28 mouse cellular contexts compared by ENCODE assay signal in the genomic region with DNA sequence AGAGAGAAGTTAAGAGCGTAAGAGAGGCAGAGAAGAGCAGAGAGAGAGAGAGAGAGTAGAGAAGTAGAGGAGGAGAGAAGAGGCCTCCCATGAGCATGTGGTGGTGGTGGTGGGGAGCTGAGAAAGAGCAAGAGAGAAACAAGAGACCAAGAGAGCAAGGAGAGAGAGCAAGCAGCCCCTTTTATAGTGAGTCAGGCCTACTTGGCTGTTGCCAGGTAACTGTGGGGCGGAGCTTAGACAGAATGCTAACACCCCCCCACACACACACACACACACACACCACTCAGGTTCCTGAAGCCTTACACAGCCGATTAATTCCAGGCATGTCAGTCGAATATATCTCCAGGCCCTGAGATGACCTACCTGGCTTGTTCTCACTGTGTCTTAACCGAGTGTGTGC. TPM values are rescaled to one million over a fixed set of nuclear protein-coding genes. Genes with fewer than 3 reads are reported as not detected.
DNase-seq lines count a peak whose midpoint lies in the region; ATAC-seq and TF ChIP-seq lines count a peak whose summit lies in the region.
"Had no signal": no experiment of that assay in that cellular context is flagged by ENCODE, and none has a peak within 500 bp of the region (broad histone marks: within the 10 kb centered on the region; RNA-seq: fewer than 3 reads in every experiment).

No protein-coding gene starts in this region.

- no peak for TF ChIP-seq CTCF in spleen, adult 2 months (IDR thresholded peaks at IDR 0.05; ENCODE audit: extremely low read depth, insufficient read depth, insufficient read length, insufficient replicate concordance)

- peaks cover 17% of the 10 kb centered on the region; the same call in 1 of the 2 replicates for H3K4me1 ChIP-seq in spleen, adult 2 months (ENCODE audit: control insufficient read depth, insufficient read depth, insufficient read length)
- no peaks in the 10 kb centered on the region for H3K4me1 ChIP-seq in forebrain, embryonic 14.5 days (ENCODE audit: control insufficient read depth, insufficient read depth, low read length)
- H3K4me1 ChIP-seq in heart, embryonic 10.5 days: no peaks in the 10 kb centered on the region
- H3K4me1 ChIP-seq: forebrain, embryonic 13.5 days; heart, embryonic 12.5 days; heart, embryonic 15.5 days; hindbrain, embryonic 13.5 days had no signal

- no peak for TF ChIP-seq POLR2A in spleen, adult 2 months (IDR thresholded peaks at IDR 0.05; ENCODE audit: low read depth, low read length)

- no peak overlapping the region for H3K4me3 ChIP-seq in spleen, adult 2 months (ENCODE audit: extremely low read depth, insufficient read depth, insufficient read length)
- no peak overlapping the region for H3K4me3 ChIP-seq in forebrain, embryonic 14.5 days (ENCODE audit: low read depth, low read length)
- H3K4me3 ChIP-seq in heart, embryonic 10.5 days: no peak overlapping the region
- H3K4me3 ChIP-seq: forebrain, embryonic 10.5 days; forebrain, embryonic 13.5 days; gastrocnemius, adult 2 months; heart, embryonic 12.5 days; heart, embryonic 15.5 days; hindbrain, embryonic 10.5 days; hindbrain, embryonic 13.5 days had no signal

- no peaks in the 10 kb centered on the region for H3K36me3 ChIP-seq in spleen, adult 2 months (ENCODE audit: control insufficient read depth, insufficient read depth, low read length)
- H3K36me3 ChIP-seq in forebrain, embryonic 14.5 days (ENCODE audit: control insufficient read depth, insufficient read depth, low read length): no peaks in the 10 kb centered on the region
- H3K36me3 ChIP-seq in heart, embryonic 10.5 days: no peaks in the 10 kb centered on the region
- H3K36me3 ChIP-seq: forebrain, embryonic 10.5 days; heart, embryonic 12.5 days; heart, embryonic 15.5 days; hindbrain, embryonic 10.5 days; hindbrain, embryonic 13.5 days had no signal

- 86% methylated on average over 5 of the region's 5 CpGs for WGBS in spleen, adult 2 months
- 69% methylated on average over 5 of the region's 5 CpGs for WGBS in forebrain, embryonic 14.5 days
- WGBS in heart, embryonic 10.5 days: 74% methylated on average over 5 of the region's 5 CpGs

- no peak overlapping the region for H3K4me2 ChIP-seq in forebrain, embryonic 14.5 days (ENCODE audit: low read length)
- H3K4me2 ChIP-seq: forebrain, embryonic 13.5 days; heart, embryonic 12.5 days; heart, embryonic 15.5 days; hindbrain, embryonic 13.5 days had no signal

- 0 out of 2 replicates have a peak overlapping the region, but pooled peaks have one; percentile 19 for H3K27ac ChIP-seq in spleen, adult 2 months (ENCODE audit: insufficient read depth, low read length)
- no peak overlapping the region for H3K27ac ChIP-seq in forebrain, embryonic 14.5 days (ENCODE audit: low read depth, low read length)
- no peak overlapping the region for H3K27ac ChIP-seq in heart, embryonic 10.5 days
- H3K27ac ChIP-seq: forebrain, embryonic 10.5 days; forebrain, embryonic 13.5 days; gastrocnemius, adult 2 months; heart, embryonic 15.5 days; hindbrain, embryonic 10.5 days; hindbrain, embryonic 13.5 days had no signal

- ATAC-seq in CD4-positive, CD25-positive, alpha-beta regulatory T cell, adult 4 months: no peak
- ATAC-seq in neutrophil, adult 5-6 weeks (ENCODE audit: extremely low read depth, insufficient number of reproducible peaks, low FRiP score, poor library complexity, severe bottlenecking): 0 out of 2 replicates have a peak, but pooled peaks have one; percentile 24
- ATAC-seq in forebrain, embryonic 14.5 days: no peak
- ATAC-seq: forebrain, embryonic 13.5 days; forebrain, postnatal 0 days; hindbrain, embryonic 16.5 days; inflammation-experienced regulatory T-cells, adult 6 months; Patski had no signal

- DNase-seq in CD4-positive, CD25-positive, alpha-beta regulatory T cell, adult 2 months (ENCODE audit: low read depth, low spot score): peak; percentile 53
- no peak for DNase-seq in spleen, adult 2 months (ENCODE audit: low read depth in 1 of 2, low spot score in 2 of 2)
- DNase-seq in spleen, postnatal 36 days (ENCODE audit: low spot score in 2 of 2): no peak
- DNase-seq in forebrain, embryonic 14.5 days (ENCODE audit: low spot score): no peak
- no peak for DNase-seq in heart, embryonic 10.5 days (ENCODE audit: low spot score)
- DNase-seq: adrenal gland, adult 2 months; adrenal gland, postnatal 14 days; cerebellum, adult 11-12 months; cerebellum, adult 8-10 months; cerebellum, postnatal 10 days; cerebellum, postnatal 36 days; forebrain, postnatal 0 days; gastrocnemius, adult 2 months; gastrocnemius, postnatal 14 days; heart, adult 11 months; heart, postnatal 10 days; heart, postnatal 36 days had no signal

- no peaks in the 10 kb centered on the region for H3K9me3 ChIP-seq in forebrain, embryonic 14.5 days (replicated peaks; ENCODE audit: control insufficient read depth, low read length)
- no peaks in the 10 kb centered on the region for H3K9me3 ChIP-seq in heart, embryonic 10.5 days
- H3K9me3 ChIP-seq: forebrain, embryonic 10.5 days; forebrain, embryonic 13.5 days; heart, embryonic 12.5 days; heart, embryonic 15.5 days; hindbrain, embryonic 10.5 days; hindbrain, embryonic 13.5 days had no signal

- no peak overlapping the region for H3K9ac ChIP-seq in forebrain, embryonic 14.5 days (ENCODE audit: low read length)
- H3K9ac ChIP-seq: forebrain, embryonic 13.5 days; forebrain, postnatal 0 days; heart, embryonic 12.5 days; heart, embryonic 15.5 days; hindbrain, embryonic 13.5 days had no signal

- no peaks in the 10 kb centered on the region for H3K27me3 ChIP-seq in spleen, adult 2 months (ENCODE audit: control insufficient read depth, insufficient read depth, low read length)
- H3K27me3 ChIP-seq in forebrain, embryonic 14.5 days (replicated peaks; ENCODE audit: control insufficient read depth, insufficient read depth, low read length): no peaks in the 10 kb centered on the region
- H3K27me3 ChIP-seq in heart, embryonic 10.5 days (ENCODE audit: insufficient read depth, poor library complexity, severe bottlenecking): no peaks in the 10 kb centered on the region
- H3K27me3 ChIP-seq: forebrain, embryonic 13.5 days; heart, embryonic 12.5 days; heart, embryonic 15.5 days; hindbrain, embryonic 13.5 days; Patski had no signal

RNA-seq across cellular contexts. Expression of a gene that starts 19.7 kb away (rescaled TPM):
- 100 to 1,000 TPM; 166 to 206 TPM for polyA plus RNA-seq in CD4-positive, CD25-positive, alpha-beta regulatory T cell, adult 4 months (2017; shearing (Covaris generic))
- polyA plus RNA-seq in spleen, adult 2 months (2012; rRNA removed): 284 and 346 TPM in 2 replicates
- total RNA-seq in neutrophil, adult 5-6 weeks (2017): 246 and 273 TPM in 2 replicates
- 30.7 and 46.8 TPM in 2 replicates for polyA plus RNA-seq in forebrain, embryonic 14.5 days (2014; fragmentation: Nextera tagmentation; extraction: Ambion mirVana)
- 1.5 and 3.6 TPM in 2 replicates for polyA plus RNA-seq in heart, embryonic 10.5 days (2016; fragmentation: Nextera tagmentation; extraction: Ambion mirVana)

RNA-seq across cellular contexts. Expression of a gene that starts 24.4 kb away (rescaled TPM):
- polyA plus RNA-seq in CD4-positive, CD25-positive, alpha-beta regulatory T cell, adult 4 months (2017; shearing (Covaris generic)): 100 to 1,000 TPM in 1 of 2 experiments, 10 to 100 TPM in 1; 78.1 to 142 TPM
- polyA plus RNA-seq in spleen, adult 2 months (2012; rRNA removed): 48.7 and 57.4 TPM in 2 replicates
- 157 and 176 TPM in 2 replicates for total RNA-seq in neutrophil, adult 5-6 weeks (2017)
- 53.0 and 66.3 TPM in 2 replicates for polyA plus RNA-seq in forebrain, embryonic 14.5 days (2014; fragmentation: Nextera tagmentation; extraction: Ambion mirVana)
- polyA plus RNA-seq in heart, embryonic 10.5 days (2016; fragmentation: Nextera tagmentation; extraction: Ambion mirVana): 44.4 and 48.8 TPM in 2 replicates

RNA-seq across cellular contexts. Expression of a gene that starts 35.1 kb away (rescaled TPM):
- 1 to 10 TPM; 2.6 to 2.8 TPM for polyA plus RNA-seq in CD4-positive, CD25-positive, alpha-beta regulatory T cell, adult 4 months (2017; shearing (Covaris generic))
- polyA plus RNA-seq in spleen, adult 2 months (2012; rRNA removed): 0.94 and 1.1 TPM in 2 replicates
- total RNA-seq in neutrophil, adult 5-6 weeks (2017): 2.5 and 3.0 TPM in 2 replicates
- 0.69 and 0.95 TPM in 2 replicates for polyA plus RNA-seq in forebrain, embryonic 14.5 days (2014; fragmentation: Nextera tagmentation; extraction: Ambion mirVana)
- polyA plus RNA-seq in heart, embryonic 10.5 days (2016; fragmentation: Nextera tagmentation; extraction: Ambion mirVana): 9.2 and 12.9 TPM in 2 replicates

RNA-seq across cellular contexts. Expression of a gene that starts 44.6 kb away (rescaled TPM):
- polyA plus RNA-seq in CD4-positive, CD25-positive, alpha-beta regulatory T cell, adult 4 months (2017; shearing (Covaris generic)): under 1 TPM in 1 of 2 experiments, not detected in 1; 0.38 TPM
- polyA plus RNA-seq in spleen, adult 2 months (2012; rRNA removed): 8.5 and 9.2 TPM in 2 replicates
- total RNA-seq in neutrophil, adult 5-6 weeks (2017): not detected in 2 replicates
- 21.4 and 22.9 TPM in 2 replicates for polyA plus RNA-seq in forebrain, embryonic 14.5 days (2014; fragmentation: Nextera tagmentation; extraction: Ambion mirVana)
- 21.4 and 28.8 TPM in 2 replicates for polyA plus RNA-seq in heart, embryonic 10.5 days (2016; fragmentation: Nextera tagmentation; extraction: Ambion mirVana)

RNA-seq across cellular contexts. Expression of a gene that starts 50.2 kb away (rescaled TPM):
- 10 to 100 TPM; 39.4 to 42.2 TPM for polyA plus RNA-seq in CD4-positive, CD25-positive, alpha-beta regulatory T cell, adult 4 months (2017; shearing (Covaris generic))
- polyA plus RNA-seq in spleen, adult 2 months (2012; rRNA removed): 67.9 and 83.7 TPM in 2 replicates
- 9.0 and 11.5 TPM in 2 replicates for total RNA-seq in neutrophil, adult 5-6 weeks (2017)
- 148 and 187 TPM in 2 replicates for polyA plus RNA-seq in forebrain, embryonic 14.5 days (2014; fragmentation: Nextera tagmentation; extraction: Ambion mirVana)
- 78.4 and 91.4 TPM in 2 replicates for polyA plus RNA-seq in heart, embryonic 10.5 days (2016; fragmentation: Nextera tagmentation; extraction: Ambion mirVana)
